Mouse (Mus musculus) midbrain, embryonic 14.5 days (tissue): ENCODE data around the gene Nfic. TPM values are rescaled to one million over a fixed set of nuclear protein-coding genes. Genes with fewer than 3 reads are reported as not detected.

Experiments
- ATAC-seq: fragments of 200-750 bp; cut with Nextera tagmentation; 2 replicates; pipeline ENCODE4 v1.8.0; 2017; ENCODE audit warnings: moderate number of reproducible peaks, moderate library complexity; ENCODE audit not compliant: low FRiP score, low TSS enrichment
- DNase-seq: peaks from one replicate; pipeline ENCODE4 v3.0.0-alpha.2; 2015
- H3K27ac ChIP-seq: fragments of 300-500 bp; sonication (generic); replicated peaks from 2 replicates; pipeline ENCODE4 v1.5.1; 2014; ENCODE audit warnings: mild to moderate bottlenecking, low read depth, low read length, moderate library complexity
- H3K27me3 ChIP-seq: fragments of 300-500 bp; sonication (generic); 2 replicates; pipeline ENCODE4 v1.6.1; 2014; ENCODE audit warnings: low read length, control low read depth, mixed read lengths; ENCODE audit not compliant: control insufficient read depth, insufficient read depth
- H3K36me3 ChIP-seq: fragments of 300-500 bp; sonication (generic); 2 replicates; pipeline ENCODE4 v1.6.1; 2014; ENCODE audit warnings: low read length, control low read depth; ENCODE audit not compliant: control insufficient read depth, insufficient read depth
- H3K4me1 ChIP-seq: fragments of 300-500 bp; sonication (generic); 2 replicates; pipeline ENCODE4 v1.6.1; 2014; ENCODE audit warnings: mild to moderate bottlenecking, antibody characterized with exemption, low read length, control low read depth; ENCODE audit not compliant: control insufficient read depth, insufficient read depth
- H3K4me2 ChIP-seq: fragments of 300-500 bp; sonication (generic); 2 replicates; pipeline ENCODE4 v1.6.1; 2014; ENCODE audit warnings: mild to moderate bottlenecking, low read length, moderate library complexity
- H3K4me3 ChIP-seq: fragments of 300-500 bp; sonication (generic); replicated peaks from 2 replicates; pipeline ENCODE4 v1.5.1; 2014; ENCODE audit warnings: low read depth, low read length
- H3K9ac ChIP-seq: fragments of 300-500 bp; sonication (generic); replicated peaks from 2 replicates; pipeline ENCODE4 v1.6.1; 2014; ENCODE audit warnings: mild to moderate bottlenecking, low read length, moderate library complexity
- H3K9me3 ChIP-seq: fragments of 300-500 bp; sonication (generic); 2 replicates; pipeline ENCODE4 v1.6.1; 2016; ENCODE audit warnings: low read length, control low read depth, mixed read lengths; ENCODE audit not compliant: control insufficient read depth
- WGBS: fragments of 180-500 bp; shearing (Covaris S2); extraction: QIAGEN DNeasy Blood & Tissue Kit; methylation state at CpG from one replicate; pipeline ENCODE4 v1.1.7; 2014; 5-methylcytosine and 5-hydroxymethylcytosine counted together
- polyA plus RNA-seq: library from polyadenylated mRNA; unstranded; fragments of >200 nt; fragmentation: Nextera tagmentation; extraction: Ambion mirVana; gene quantifications from 2 replicates; pipeline ENCODE4 v1.2.1, GENCODE M21; 2014

Nfic gene
- polyA plus RNA-seq: 11.2 and 13.7 TPM in 2 replicates

GRCm38 (mm10) chr10:81455181-81455895, at the start of gene Nfic:
Gene Nfic (minus strand): TSS chr10:81455635.
- WGBS: 67% methylated on average over 28 of the region's 28 CpGs
- H3K9ac ChIP-seq: no peak within 1 kb of the TSS
- ATAC-seq (no peak), DNase-seq (no peak)
- no peak within 1 kb of the TSS for H3K4me3 ChIP-seq
- H3K4me2 ChIP-seq: no peak within 1 kb of the TSS
- no peaks in the 10 kb centered on the region for H3K36me3 ChIP-seq
- no peaks in the 10 kb centered on the region for H3K4me1 ChIP-seq
- H3K27ac ChIP-seq: no peak within 1 kb of the TSS
- no peaks in the 10 kb centered on the region for H3K9me3 ChIP-seq
- H3K27me3 ChIP-seq: peaks cover 46% of the 10 kb centered on the region

- peak; percentile 90 for DNase-seq
- Histone ChIP-seq H3K9ac (peak overlapping the region; percentile 47), H3K4me1 (no peaks in the 10 kb centered on the region; the same call in 1 of the 2 replicates), H3K9me3 (no peaks in the 10 kb centered on the region), H3K36me3 (no peaks in the 10 kb centered on the region), H3K27me3 (no peaks in the 10 kb centered on the region), H3K27ac (no peak overlapping the region), H3K4me3 (peak overlapping the region; percentile 31), H3K4me2 (peak overlapping the region; percentile 61)
- ATAC-seq: peak; percentile 44
- 6% methylated on average over 36 of the region's 36 CpGs for WGBS
Observed at GRCm38 (mm10) chr10:81502658-81503057, 47.2 kb upstream of the Nfic start.

- H3K4me2 ChIP-seq: no peak overlapping the region
- no peaks in the 10 kb centered on the region for H3K36me3 ChIP-seq
- no peak overlapping the region for H3K9ac ChIP-seq
- H3K9me3 ChIP-seq: no peaks in the 10 kb centered on the region
- H3K4me1 ChIP-seq: peaks cover 7% of the 10 kb centered on the region; the same call in 1 of the 2 replicates
- no peaks in the 10 kb centered on the region for H3K27me3 ChIP-seq
- H3K4me3 ChIP-seq: no peak overlapping the region
- ATAC-seq (no peak), DNase-seq (no peak)
- H3K27ac ChIP-seq: no peak overlapping the region
- 90% methylated on average over 5 of the region's 5 CpGs for WGBS
Observed at GRCm38 (mm10) chr10:81501863-81502262, 46.4 kb upstream of the Nfic start.

- no peak for DNase-seq
- WGBS: 80% methylated on average over 3 of the region's 3 CpGs
- Histone ChIP-seq H3K27me3 (no peaks in the 10 kb centered on the region), H3K4me1 (peaks cover 14% of the 10 kb centered on the region), H3K9me3 (no peaks in the 10 kb centered on the region), H3K4me3 (no peak within 1 kb of the TSS), H3K4me2 (no peak within 1 kb of the TSS), H3K36me3 (no peaks in the 10 kb centered on the region), H3K9ac (no peak within 1 kb of the TSS), H3K27ac (no peak within 1 kb of the TSS)
- no peak for ATAC-seq
Observed at GRCm38 (mm10) chr10:81500032-81500431, 44.6 kb upstream of the Nfic start, which contains the start of gene S1pr4. Gene S1pr4 (minus strand): TSS chr10:81500132.

GRCm38 (mm10) chr10:81499250-81499901, 43.9 kb upstream of the Nfic start:
- H3K9ac ChIP-seq: no peak overlapping the region
- no peaks in the 10 kb centered on the region for H3K36me3 ChIP-seq
- no peak overlapping the region for H3K27ac ChIP-seq
- no peak overlapping the region for H3K4me3 ChIP-seq
- DNase-seq (no peak), ATAC-seq (no peak)
- no peaks in the 10 kb centered on the region for H3K9me3 ChIP-seq
- H3K4me1 ChIP-seq: peaks cover 17% of the 10 kb centered on the region
- 76% methylated on average over 23 of the region's 23 CpGs for WGBS
- no peak overlapping the region for H3K4me2 ChIP-seq
- H3K27me3 ChIP-seq: no peaks in the 10 kb centered on the region

- Histone ChIP-seq H3K27me3 (no peaks in the 10 kb centered on the region), H3K4me2 (no peak overlapping the region), H3K36me3 (no peaks in the 10 kb centered on the region), H3K27ac (no peak overlapping the region), H3K9ac (0 out of 2 replicates have a peak overlapping the region, but pooled peaks have one; percentile 12), H3K4me3 (no peak overlapping the region), H3K9me3 (no peaks in the 10 kb centered on the region), H3K4me1 (peaks cover 17% of the 10 kb centered on the region)
- WGBS: 88% methylated on average over 38 of the region's 38 CpGs
- ATAC-seq (no peak), DNase-seq (no peak)
Observed at GRCm38 (mm10) chr10:81498316-81499249, 43.1 kb upstream of the Nfic start.

- H3K9ac ChIP-seq: peak overlapping the region; percentile 55; the same call in 1 of the 2 replicates
- 79% methylated on average over 17 of the region's 17 CpGs for WGBS
- no peaks in the 10 kb centered on the region for H3K9me3 ChIP-seq
- peaks cover 17% of the 10 kb centered on the region for H3K4me1 ChIP-seq
- H3K4me3 ChIP-seq: peak overlapping the region; percentile 80
- H3K27ac ChIP-seq: peak overlapping the region; percentile 75; the same call in 1 of the 2 replicates
- DNase-seq (no peak), ATAC-seq (no peak)
- H3K27me3 ChIP-seq: no peaks in the 10 kb centered on the region
- H3K4me2 ChIP-seq: peak overlapping the region; percentile 96
- H3K36me3 ChIP-seq: peaks cover 6% of the 10 kb centered on the region
Observed at GRCm38 (mm10) chr10:81497401-81498270, 42.2 kb upstream of the Nfic start.
